Mouse (Mus musculus): Measurements from ENCODE around the gene Mical2.

DNA sequence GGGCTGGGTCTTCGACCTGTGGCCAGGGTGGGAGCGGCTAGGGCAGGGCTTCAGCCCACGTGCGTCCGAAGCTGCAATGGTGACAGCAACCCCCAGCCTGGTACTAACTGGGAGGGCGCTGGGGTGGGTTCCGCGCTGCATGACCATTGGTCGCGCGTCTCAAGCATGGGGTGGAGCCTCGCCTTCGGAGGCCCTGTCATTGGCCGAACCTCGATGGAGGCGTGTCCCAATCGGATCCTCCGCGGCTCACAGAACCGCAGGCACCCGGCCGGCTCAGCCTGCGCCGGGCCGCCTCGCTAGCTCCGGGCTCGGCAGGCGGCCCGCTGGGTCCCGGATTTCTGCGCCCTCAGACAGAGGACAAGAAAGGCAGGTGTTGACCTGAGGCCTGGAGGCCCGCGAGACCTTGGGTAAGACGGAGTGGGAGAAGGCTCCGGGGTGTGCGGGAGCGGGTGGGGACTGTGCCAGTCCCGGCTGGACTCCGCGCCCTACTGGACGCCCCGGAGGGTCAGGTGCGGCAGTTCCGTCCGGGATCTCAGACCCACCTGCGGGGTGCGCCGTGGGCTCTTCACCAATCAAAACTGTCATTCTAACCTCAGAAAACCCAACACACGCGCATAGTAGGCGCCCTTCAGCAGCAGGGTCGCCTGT is at the start of gene Mical2:
- TF ChIP-seq CTCF (IDR thresholded peaks at IDR 0.05; ENCODE audit: low read depth, low read length) (no peak), GATA1 (IDR thresholded peaks at IDR 0.05; ENCODE audit: borderline replicate concordance, low read length) (no peak), TAL1 (conservative IDR thresholded peaks at IDR 0.05; ENCODE audit: low read depth, low read length) (no peak)

Measured in G1E (cell line).